Mouse (Mus musculus): ENCODE data around the gene Cd40.

The Cd40 gene

GRCm38 (mm10) chr2:165043090-165043636 is 12.3 kb upstream of the Cd40 start:
- TF ChIP-seq GATA4 (IDR thresholded peaks at IDR 0.05; ENCODE audit: insufficient replicate concordance, low read length) = no peak

DNA sequence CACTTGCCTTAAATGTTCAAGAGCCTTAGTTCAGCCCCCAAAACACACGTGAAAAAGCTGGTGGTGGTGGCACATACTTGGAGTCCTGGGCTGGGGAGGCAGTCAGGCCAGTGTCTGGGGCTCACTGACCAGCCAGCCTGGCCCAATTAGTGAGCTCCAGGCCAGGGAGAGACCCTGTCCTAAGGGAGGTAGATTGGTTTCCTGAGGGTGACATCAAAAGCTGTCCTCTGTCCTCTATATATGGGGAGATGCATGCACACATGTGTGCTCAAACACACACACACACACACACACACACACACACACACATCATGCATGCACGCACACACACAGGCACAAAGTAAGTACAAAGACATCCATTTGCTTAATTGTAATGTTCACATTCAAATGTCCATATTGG is 11.7 kb upstream of the Cd40 start:
- TF ChIP-seq GATA4 (IDR thresholded peaks at IDR 0.05; ENCODE audit: insufficient replicate concordance, low read length) = no peak

DNA sequence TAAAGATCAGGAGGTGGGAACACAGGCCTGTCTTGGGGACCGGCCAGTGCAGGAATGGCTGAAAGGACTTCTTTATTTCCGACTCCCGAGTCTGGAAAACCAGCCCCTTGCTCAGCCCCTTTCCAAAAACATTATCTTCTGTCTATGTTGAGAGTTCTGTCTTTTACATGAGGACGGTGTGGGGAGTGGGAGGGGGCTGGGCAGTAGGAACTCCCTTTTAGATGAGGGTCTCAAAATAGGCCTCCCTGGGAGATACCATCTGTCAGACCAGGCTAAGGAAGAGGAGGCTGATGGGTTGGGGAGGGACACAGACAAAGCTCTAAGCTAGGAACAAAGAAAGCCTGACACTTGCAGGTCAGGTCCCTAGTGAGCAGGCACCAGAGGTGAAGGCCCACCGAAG is 6.4 kb upstream of the Cd40 start:
- TF ChIP-seq GATA4 (IDR thresholded peaks at IDR 0.05; ENCODE audit: insufficient replicate concordance, low read length) = no peak

DNA sequence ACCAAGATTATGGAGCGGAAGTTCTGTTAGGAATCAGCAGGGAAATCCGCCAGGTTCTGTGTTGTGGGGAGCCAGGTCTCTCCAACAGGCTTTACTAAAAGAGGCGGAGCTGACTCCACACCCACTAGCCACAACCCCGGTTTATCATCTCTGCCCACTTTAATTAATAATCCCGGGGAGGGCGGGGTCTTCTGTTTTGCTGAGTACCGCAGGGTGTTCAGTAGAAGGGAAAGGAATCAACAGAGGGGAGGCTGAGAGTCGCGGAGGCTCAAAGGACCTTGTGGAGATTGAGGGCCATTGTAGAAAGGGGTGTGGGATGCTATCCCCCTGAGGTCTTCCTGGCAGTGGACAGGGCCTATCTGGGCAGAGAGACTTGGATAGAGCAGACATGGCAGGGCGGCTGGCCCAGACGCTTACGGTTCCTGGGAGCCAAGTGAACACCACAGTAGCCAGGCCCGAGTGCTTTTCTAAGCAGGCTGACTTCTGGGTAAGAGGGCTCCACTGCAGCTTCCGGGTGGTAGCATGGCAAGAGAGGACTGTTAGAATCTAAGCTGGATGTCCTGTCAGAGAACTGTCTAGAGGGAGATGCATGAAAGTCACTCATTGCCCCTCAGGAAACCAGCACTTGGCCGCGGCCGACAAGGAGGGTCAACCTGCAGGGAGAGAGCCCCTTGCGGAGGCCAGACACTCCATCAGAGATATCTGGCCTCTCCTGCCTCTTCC is 4.4 kb upstream of the Cd40 start:
- no peak for TF ChIP-seq GATA4 (IDR thresholded peaks at IDR 0.05; ENCODE audit: insufficient replicate concordance, low read length)

- TF ChIP-seq GATA4 (IDR thresholded peaks at IDR 0.05; ENCODE audit: insufficient replicate concordance, low read length) = no peak
Observed at GRCm38 (mm10) chr2:165051566-165051965, 3.9 kb upstream of the Cd40 start.

DNA sequence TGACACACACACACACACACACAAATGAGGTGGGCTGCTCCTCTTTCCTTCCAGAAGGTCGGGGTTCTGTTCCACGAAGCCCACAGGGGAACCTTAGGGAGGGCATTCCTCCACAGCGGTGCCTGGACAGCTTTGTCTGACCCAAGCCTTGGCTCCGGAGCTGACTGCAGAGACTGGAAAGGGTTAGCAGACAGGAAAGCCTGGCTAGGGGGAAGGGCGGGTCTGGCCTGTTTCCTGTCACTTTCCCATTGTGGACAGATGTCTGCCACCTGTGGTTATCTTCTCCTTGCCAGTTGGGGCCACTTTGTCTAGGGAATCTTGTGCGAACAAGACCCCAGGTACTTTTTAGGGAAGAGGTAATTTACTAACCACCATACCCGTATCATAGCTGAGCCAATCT is 478 bp downstream of the Cd40 start:
- no peak for TF ChIP-seq GATA4 (IDR thresholded peaks at IDR 0.05; ENCODE audit: insufficient replicate concordance, low read length)

- no peak for TF ChIP-seq GATA4 (IDR thresholded peaks at IDR 0.05; ENCODE audit: insufficient replicate concordance, low read length)
Observed at GRCm38 (mm10) chr2:165056377-165057085, 1.1 kb downstream of the Cd40 start.

GRCm38 (mm10) chr2:165059961-165060360 is 4.5 kb downstream of the Cd40 start:
- no peak for TF ChIP-seq GATA4 (IDR thresholded peaks at IDR 0.05; ENCODE audit: insufficient replicate concordance, low read length)

DNA sequence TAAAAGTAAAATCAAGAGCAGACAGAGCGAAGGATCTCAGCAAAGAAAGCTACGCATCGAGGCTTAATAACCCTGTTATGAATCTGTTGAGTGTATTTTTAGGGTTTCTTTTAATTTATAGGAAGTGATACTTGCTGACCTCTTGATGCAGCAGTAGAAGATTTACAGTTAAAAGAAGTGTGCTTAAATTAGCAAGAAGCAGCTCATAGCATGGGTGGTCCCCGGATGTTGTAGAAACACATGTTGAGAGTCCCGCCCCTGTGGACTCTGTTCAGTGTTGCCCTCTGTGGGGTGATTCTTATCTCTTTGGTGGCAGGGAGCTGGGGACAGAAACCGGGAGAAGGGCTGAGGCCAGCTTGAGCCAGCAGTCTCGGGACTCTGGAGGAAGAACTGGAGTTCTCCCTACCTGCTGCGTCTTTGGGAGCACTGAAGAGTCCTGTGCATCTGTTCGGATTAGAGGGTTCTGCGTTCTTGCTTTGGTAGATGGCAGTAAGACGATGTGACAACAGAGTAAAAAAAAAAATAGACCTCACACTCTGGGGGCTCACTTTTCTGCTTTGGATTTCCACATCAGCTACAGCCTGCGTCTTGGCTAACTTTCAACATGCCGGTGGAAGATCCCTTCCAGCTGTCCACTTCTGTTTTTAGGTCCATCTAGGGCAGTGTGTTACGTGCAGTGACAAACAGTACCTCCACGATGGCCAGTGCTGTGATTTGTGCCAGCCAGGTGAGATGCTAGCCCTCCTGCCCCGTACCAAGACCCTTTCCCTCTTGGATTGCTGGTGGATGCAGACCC is 6.4 kb downstream of the Cd40 start:
- no peak for TF ChIP-seq GATA4 (IDR thresholded peaks at IDR 0.05; ENCODE audit: insufficient replicate concordance, low read length)

DNA sequence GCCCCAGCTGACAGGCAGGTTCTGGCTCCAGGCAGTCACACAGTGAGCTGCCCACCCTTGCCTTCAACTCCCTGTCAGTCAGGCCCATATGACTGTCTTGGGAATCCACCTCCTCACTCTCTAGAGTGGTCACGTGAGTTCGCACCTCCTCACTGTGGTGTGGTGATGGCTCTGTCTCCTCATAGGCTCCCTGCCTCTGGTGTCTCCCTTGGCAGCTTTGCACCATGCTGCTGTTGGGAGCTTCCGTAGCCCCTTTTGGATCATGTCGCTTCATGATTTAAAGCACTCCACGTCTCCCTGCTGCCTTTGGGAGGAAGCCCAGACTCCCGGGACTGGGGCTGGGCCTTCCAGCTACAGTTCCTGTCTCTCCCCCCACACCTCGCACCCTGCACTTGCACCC is 9.1 kb downstream of the Cd40 start:
- TF ChIP-seq GATA4 (IDR thresholded peaks at IDR 0.05; ENCODE audit: insufficient replicate concordance, low read length) = no peak

- TF ChIP-seq GATA4 (IDR thresholded peaks at IDR 0.05; ENCODE audit: insufficient replicate concordance, low read length) = no peak
Observed at GRCm38 (mm10) chr2:165068806-165069205, 13.4 kb downstream of the Cd40 start.

- TF ChIP-seq GATA4 (IDR thresholded peaks at IDR 0.05; ENCODE audit: insufficient replicate concordance, low read length) = no peak
Observed at GRCm38 (mm10) chr2:165070096-165070816, 14.8 kb downstream of the Cd40 start.

DNA sequence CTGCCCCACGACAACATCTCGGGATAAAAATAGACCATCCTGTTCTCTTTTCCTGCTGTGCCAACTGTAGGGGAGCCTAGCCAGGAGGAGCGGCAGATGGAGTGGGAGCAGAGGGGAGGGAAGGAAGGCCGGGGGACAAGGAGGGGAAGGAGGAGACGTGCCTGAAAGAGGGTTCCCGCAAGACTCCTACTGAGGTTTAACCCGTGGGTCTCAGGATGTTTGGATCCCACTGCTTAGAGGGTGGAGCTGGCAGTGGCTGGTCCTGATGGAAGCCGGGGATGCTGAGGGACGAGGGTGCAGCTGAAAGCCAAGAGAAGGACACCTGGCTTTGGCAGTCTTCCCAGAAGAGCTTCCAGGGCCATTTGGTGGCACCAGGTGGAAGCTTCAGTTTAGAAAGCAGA is 18.0 kb downstream of the Cd40 start:
- TF ChIP-seq GATA4 (IDR thresholded peaks at IDR 0.05; ENCODE audit: insufficient replicate concordance, low read length) = no peak

DNA sequence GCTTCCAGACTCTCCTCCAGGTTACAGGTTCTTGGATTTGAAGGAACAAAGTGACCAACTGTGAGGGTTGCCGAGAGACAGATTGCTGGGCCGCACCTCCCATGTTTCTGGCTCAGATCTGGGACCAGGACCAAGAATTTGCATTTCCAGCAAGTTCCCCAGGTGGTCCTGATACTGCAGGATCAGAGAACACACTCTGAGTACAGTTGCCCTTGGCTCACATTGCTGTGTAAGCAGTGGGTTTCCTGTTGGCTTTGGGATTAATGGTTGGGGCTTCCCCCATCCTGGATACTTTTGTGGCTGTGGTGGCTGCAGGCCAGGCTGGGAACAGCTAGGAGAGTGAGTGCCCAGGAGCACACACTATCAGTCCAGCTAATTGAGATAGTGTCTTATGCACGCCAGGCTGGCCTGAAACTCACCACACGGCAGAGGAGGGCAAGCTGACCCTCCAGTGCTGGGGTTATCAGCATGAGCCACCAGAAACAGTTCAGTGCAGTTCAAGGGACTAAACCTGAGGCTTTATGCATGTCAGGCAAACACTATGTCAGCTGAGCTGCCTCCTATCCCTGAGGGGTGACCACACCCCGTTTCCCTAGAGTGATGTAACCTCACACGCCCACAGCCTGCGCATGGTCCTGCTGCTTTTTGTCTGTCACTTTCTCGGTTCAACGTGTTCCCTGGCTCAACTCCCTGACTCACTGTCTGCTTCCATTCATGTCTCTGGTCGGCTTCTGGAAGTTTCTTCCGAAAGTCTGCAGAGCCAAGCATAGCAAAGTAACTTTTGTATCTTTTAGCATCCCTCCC is 18.9 kb downstream of the Cd40 start:
- TF ChIP-seq GATA4 (IDR thresholded peaks at IDR 0.05; ENCODE audit: insufficient replicate concordance, low read length) = no peak
